8 mouse cellular contexts compared by ENCODE assay signal in the genomic region with DNA sequence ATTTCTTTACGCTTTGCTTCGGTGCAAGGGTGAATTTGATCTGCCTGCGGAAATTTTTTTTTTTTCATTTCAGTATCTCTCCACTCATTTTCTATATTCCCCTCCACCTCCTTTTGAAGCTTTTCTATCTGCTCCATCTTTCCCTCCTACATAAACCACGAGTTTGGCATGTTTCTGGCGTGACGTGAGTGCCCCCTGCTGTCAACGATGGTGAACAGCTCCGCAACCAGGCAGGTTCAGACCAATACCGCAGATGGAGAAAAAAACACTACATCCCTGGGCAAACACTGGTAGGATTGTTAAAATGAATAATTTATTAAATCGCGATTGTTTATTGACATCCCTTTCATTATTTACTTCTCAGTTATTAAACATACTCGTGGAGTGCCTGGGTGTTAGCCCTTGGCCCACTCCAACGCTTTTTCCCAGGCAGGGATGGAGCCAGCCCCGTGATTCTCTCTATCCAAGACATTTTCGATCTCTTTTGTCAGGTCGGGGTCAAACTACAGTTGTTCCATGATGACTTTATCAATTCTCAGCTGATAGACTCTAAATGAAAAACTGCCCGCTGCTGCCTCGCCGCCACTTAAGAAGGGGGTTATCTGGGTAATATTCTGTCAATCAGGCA. TPM values are rescaled to one million over a fixed set of nuclear protein-coding genes. Genes with fewer than 3 reads are reported as not detected.
DNase-seq lines count a peak whose midpoint lies in the region; ATAC-seq lines count a peak whose summit lies in the region.

No protein-coding gene starts in this region.

- no peak overlapping the region for H3K4me2 ChIP-seq in intestine, embryonic 16.5 days (ENCODE audit: low read depth, low read length)
- peak overlapping the region; percentile 37 for H3K4me2 ChIP-seq in midbrain, embryonic 14.5 days (ENCODE audit: low read length)

- 31% methylated on average over 19 of the region's 19 CpGs for WGBS in intestine, embryonic 16.5 days
- WGBS in midbrain, embryonic 14.5 days: 23% methylated on average over 19 of the region's 19 CpGs

- H3K9me3 ChIP-seq in intestine, embryonic 16.5 days (ENCODE audit: control insufficient read depth, low read length): no peaks in the 10 kb centered on the region
- H3K9me3 ChIP-seq in midbrain, embryonic 14.5 days (ENCODE audit: control insufficient read depth, low read length): no peaks in the 10 kb centered on the region

- H3K27ac ChIP-seq in intestine, embryonic 16.5 days (ENCODE audit: low read length): no peak overlapping the region
- H3K27ac ChIP-seq in midbrain, embryonic 14.5 days (replicated peaks; ENCODE audit: low read depth, low read length): no peak overlapping the region

- H3K4me1 ChIP-seq in intestine, embryonic 16.5 days (ENCODE audit: control insufficient read depth, insufficient read depth, low read length): 0 out of 2 replicates have a peak, but pooled peaks cover 3% of the 10 kb centered on the region
- peaks cover 6% of the 10 kb centered on the region; the same call in 1 of the 2 replicates for H3K4me1 ChIP-seq in midbrain, embryonic 14.5 days (ENCODE audit: control insufficient read depth, insufficient read depth, low read length)

- intact Hi-C loops in left cerebral cortex, postnatal 10 days (cut with DNase I): no loop called here

- no peaks in the 10 kb centered on the region for H3K27me3 ChIP-seq in intestine, embryonic 16.5 days (replicated peaks; ENCODE audit: control insufficient read depth, insufficient read depth, low read length)
- H3K27me3 ChIP-seq in midbrain, embryonic 14.5 days (ENCODE audit: control insufficient read depth, insufficient read depth, low read length): no peaks in the 10 kb centered on the region

- peak; percentile 87 for DNase-seq in adipocyte (ENCODE audit: low spot score)
- peak; percentile 93 to 94 for DNase-seq in cerebellum, postnatal 14 days
- peak; percentile 92 to 93 for DNase-seq in frontal cortex, postnatal 36 days (ENCODE audit: low spot score in 2 of 2)
- DNase-seq in left cerebral cortex, postnatal 10 days (ENCODE audit: extremely low spot score in 1 of 2, low spot score in 2 of 2): peak; percentile 80 to 86
- peak; percentile 92 for DNase-seq in midbrain, embryonic 14.5 days
- DNase-seq in spleen, adult 18-20 months: peak; percentile 45 to 69

- H3K4me3 ChIP-seq in intestine, embryonic 16.5 days (ENCODE audit: low read length): no peak overlapping the region
- H3K4me3 ChIP-seq in midbrain, embryonic 14.5 days (replicated peaks; ENCODE audit: low read depth, low read length): no peak overlapping the region

- H3K36me3 ChIP-seq in intestine, embryonic 16.5 days (ENCODE audit: control insufficient read depth, insufficient read depth, low read length): no peaks in the 10 kb centered on the region
- H3K36me3 ChIP-seq in midbrain, embryonic 14.5 days (ENCODE audit: control insufficient read depth, insufficient read depth, low read length): no peaks in the 10 kb centered on the region

- peak; percentile 67; the same call in 1 of the 2 replicates for ATAC-seq in intestine, embryonic 16.5 days
- peak; percentile 84 for ATAC-seq in midbrain, embryonic 14.5 days (ENCODE audit: low FRiP score, low TSS enrichment)
- no peak for ATAC-seq in inflammation-experienced regulatory T-cells, adult 6 months

- no peak overlapping the region for H3K9ac ChIP-seq in intestine, embryonic 16.5 days (ENCODE audit: low read depth, low read length)
- no peak overlapping the region; the same call in 1 of the 2 replicates for H3K9ac ChIP-seq in midbrain, embryonic 14.5 days (replicated peaks; ENCODE audit: low read length)

RNA-seq across cellular contexts. Expression of gene Noct, which starts 53.9 kb away (rescaled TPM):
- polyA plus RNA-seq in intestine, embryonic 16.5 days (2015; fragmentation: Nextera tagmentation; extraction: Ambion mirVana): 4.9 TPM in 2 replicates
- 10 to 100 TPM; 49.0 to 51.0 TPM for total RNA-seq in left cerebral cortex, postnatal 10 days (2021)
- 27.9 and 31.7 TPM in 2 replicates for polyA plus RNA-seq in midbrain, embryonic 14.5 days (2014; fragmentation: Nextera tagmentation; extraction: Ambion mirVana)
- 1 to 10 TPM; 2.2 to 4.3 (median 3.5) TPM for polyA plus RNA-seq in inflammation-experienced regulatory T-cells, adult 6 months (2017; shearing (Covaris generic))
